Mouse (Mus musculus) A20 (cell line): ENCODE data around the gene Rgl3.
A peak's percentile ranks its signal among the peaks of the same experiment; 100 is the strongest.

ENCODE experiments used
- DNase-seq: peaks from one replicate; pipeline ENCODE4 v3.0.0-alpha.2; 2011; ENCODE audit warnings: low read depth, low spot score

The Rgl3 gene

DNA sequence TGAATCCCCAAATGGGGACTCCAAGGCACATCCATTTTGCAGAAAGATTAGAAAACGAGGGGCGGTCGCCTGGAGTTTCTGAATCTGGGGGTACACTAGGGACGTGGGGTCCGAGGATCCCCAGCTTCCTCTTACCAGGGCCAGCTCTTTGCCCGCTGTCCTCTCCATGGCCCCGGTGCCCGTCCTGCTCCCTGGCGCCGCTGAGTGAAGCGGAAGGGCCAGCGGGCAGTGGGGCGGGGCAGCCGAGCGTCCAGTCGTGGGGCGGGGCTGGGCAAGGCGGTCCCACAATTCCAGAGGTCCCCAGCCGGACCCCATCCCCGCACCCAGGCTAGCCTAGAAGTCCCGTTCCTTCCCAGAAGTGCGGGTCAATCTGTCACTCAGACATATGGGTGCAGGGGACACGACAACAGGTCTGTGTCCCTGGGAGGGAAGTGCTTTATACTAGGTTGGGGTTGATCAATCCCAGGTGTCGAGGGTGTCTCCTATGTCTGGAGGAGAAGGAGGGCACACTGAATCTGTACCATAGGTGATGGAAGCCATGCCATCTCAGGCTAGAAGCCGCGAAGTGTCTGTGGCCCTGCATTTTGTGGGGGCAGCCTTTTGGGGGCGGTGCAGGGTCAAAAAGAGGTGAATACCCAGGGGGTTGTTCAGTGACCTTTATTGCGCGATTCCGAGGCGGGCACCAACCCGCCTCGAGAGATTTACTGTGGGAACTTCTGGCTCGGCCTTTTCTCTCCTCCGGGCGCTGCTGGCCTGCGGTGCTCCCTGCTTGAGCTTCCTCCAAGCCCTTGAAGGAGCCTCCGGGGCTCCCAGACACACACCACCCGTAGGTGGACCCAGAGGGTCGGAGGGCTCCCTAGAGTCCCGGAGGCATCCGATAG lies at the start of gene Rgl3:
TSS of gene Rgl3 (minus strand) at position 217 of the 881 bp plus-strand sequence.
- DNase-seq, result no peak

DNA sequence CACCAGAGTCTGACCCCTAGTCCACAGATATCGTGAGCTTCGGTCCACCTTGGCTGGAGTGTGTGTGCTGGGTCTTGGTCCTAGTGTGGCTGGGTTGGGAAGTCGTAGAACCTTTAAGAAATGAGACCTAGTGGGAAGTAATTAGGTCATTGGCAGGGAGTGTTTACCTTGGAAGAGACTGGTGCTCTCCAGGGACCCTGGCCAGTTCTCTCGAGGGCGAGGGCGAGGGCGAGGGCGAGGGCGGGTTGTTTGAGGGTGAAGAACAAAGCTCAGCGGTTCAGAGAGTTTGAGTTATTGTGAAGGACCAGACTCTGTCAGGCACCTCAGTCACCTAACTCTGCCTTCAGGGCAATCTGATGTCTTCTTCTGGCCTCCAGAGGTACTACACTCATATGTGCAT lies 48.6 kb upstream of the Rgl3 start:
- DNase-seq, result no peak

- DNase-seq, result no peak
Measured at GRCm38 (mm10) chr9:22035300-22036044, 46.2 kb upstream of the Rgl3 start.

GRCm38 (mm10) chr9:22030386-22030785 lies 41.1 kb upstream of the Rgl3 start:
- no peak for DNase-seq

DNA sequence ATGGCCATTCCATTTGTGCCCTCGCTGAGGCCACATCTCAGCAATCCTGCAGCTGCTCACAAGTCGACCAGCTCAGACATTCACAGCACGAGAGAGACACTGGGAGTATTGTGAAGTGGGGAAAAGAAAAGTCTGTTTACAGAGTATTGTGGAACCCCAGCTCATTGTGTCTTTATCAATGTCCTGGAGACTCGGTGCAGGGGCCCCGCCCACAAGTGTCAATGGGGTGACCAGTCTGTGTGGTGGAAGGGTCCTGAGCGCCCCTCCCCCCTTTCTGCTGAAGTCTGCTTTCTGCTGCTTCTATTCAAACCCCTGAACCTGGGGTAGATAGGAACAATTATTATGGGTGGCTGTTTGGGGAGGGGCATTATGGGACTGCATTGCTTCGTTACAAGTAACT lies 39.2 kb upstream of the Rgl3 start:
- no peak for DNase-seq

- no peak for DNase-seq
Measured at GRCm38 (mm10) chr9:22024592-22024991, 35.3 kb upstream of the Rgl3 start.

GRCm38 (mm10) chr9:22017208-22017825 lies 28.1 kb upstream of the Rgl3 start:
- DNase-seq, result no peak

GRCm38 (mm10) chr9:22016245-22016644 lies 27.0 kb upstream of the Rgl3 start:
- no peak for DNase-seq

DNA sequence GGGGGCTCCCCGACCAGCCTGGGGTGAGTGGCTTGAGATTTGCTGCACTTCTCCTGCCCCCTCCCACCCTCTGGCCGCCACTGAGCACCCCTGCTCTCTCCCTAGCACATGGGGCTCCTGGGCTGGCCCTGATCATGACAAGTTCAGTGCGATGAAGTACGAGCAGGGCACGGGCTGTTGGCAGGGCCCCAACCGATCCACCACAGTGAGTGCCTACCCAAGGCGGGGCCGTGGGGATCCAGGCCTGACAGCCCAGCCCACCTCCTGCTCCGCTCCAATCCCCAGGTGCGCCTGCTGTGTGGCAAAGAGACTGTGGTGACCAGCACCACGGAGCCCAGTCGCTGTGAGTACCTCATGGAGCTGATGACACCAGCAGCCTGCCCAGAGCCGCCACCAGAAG lies 23.5 kb upstream of the Rgl3 start:
- DNase-seq, result no peak

GRCm38 (mm10) chr9:22011055-22011454 lies 21.8 kb upstream of the Rgl3 start:
- DNase-seq, result no peak

GRCm38 (mm10) chr9:22004546-22004945 lies 15.3 kb upstream of the Rgl3 start:
- no peak for DNase-seq

GRCm38 (mm10) chr9:22003163-22003554 lies 13.9 kb upstream of the Rgl3 start:
- no peak for DNase-seq

DNA sequence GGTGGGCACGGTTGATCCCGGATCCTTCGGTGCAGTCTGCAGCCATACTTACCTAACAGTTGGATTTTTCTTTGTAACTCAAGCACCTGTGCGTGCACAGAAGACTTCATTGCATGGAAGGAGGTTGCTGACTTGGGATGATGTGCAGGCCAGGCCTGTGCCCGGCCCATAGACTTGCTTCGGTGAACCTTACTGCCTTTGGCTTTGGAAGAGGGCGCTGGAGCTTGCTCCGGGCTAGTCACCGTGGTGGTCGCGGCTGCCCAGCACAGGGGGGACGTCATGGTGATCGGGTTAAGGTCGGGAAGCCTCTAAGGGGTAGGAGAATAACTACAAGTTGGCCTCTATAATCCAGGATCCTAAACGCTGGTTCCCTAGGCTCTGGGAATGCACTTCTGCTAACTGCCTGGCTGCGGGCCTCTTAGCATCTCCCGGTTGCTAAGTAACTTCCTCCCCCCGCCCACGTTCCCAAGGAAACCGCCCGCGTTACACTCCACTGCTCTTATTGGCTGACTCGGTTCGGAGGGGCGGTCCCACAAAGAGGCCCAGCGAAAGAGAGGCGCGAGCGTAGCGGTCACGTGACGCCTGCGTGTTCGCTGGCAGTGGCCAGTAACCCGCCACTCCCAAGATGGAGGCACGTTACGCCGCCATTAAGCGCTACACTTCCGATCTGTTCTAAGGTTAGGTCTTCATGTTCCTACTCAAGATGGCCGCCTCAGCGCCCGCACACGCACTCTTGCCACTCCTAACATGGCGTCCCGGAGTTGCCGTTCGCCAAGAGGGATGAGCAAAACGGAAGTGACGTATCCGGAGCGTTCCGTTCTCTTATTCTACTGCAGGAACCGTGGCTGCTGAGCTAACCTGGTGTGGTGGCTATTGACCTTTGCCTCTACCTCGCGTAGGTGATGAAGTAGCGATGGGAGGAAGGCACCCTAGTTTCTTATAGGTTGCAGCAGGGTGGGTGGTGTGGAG lies 13.2 kb upstream of the Rgl3 start, which contains the start of the genes Ccdc151 and Prkcsh:
TSS of gene Ccdc151 (minus strand) at position 441 of the 969 bp plus-strand sequence.
TSS of gene Prkcsh (plus strand) at position 613 of the 969 bp plus-strand sequence.
- DNase-seq, result peak; percentile 96

- no peak for DNase-seq
Measured at GRCm38 (mm10) chr9:22001633-22002032, 12.4 kb upstream of the Rgl3 start.

DNA sequence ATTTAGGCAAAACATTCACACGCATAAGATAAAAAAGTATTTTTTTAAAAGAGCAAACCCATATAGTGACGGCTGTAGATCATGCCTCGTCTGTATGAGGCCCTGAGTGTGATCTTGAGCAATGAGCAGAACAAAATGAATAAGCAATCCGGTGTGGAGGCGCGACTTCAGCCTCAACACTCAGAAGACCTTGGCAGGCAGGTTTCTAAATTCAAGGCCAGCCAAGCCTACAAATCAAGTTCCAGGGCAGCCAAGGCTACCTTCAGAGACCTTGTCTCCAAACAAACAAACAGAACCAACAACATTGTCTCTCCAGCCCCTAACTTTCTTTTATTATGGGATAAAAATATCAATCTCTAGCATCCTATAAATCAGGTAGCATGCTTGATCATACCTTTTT lies 11.1 kb upstream of the Rgl3 start:
- no peak for DNase-seq

DNA sequence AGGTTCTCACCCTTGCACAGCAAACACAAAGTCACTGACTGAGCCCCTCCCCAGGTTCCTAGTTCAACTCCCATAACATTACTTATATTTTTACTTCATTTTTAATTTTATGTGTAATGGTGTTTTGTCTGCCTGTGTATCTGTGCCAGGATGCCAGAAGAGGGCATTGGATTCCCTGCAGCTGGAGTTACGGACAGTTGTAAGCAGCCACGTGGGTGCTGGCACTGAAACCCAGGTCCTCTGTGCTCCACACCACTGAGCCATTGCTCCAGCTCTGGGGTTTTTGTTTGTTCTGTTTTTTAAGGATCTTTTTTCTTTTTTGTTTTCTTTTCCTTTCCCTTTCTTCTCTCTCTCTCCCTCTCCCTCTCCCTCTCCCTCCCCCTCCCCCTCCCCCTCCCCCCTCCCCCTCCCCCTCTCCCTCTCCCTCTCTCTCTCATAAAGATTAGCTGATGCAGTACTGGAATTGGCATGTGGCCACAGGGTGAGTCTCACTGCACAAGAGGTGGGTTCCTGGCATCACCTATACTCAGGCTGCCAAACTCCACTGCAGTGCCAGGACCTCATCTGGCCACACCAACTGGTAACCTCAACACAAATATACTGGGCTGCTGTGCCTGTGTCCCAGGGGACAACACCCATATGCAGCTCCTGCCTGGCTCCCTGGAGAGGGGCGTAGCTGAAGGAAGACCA lies 7.1 kb upstream of the Rgl3 start:
- no peak for DNase-seq

- no peak for DNase-seq
Measured at GRCm38 (mm10) chr9:21992227-21992626, 3.0 kb upstream of the Rgl3 start.

GRCm38 (mm10) chr9:21988421-21989101 lies 685 bp downstream of the Rgl3 start:
- peak; percentile 67 for DNase-seq

- no peak for DNase-seq
Measured at GRCm38 (mm10) chr9:21987592-21988342, 1.5 kb downstream of the Rgl3 start.
